Mouse (Mus musculus) MEL (cell line): Measurements from ENCODE around the gene Havcr1.

ENCODE experiments used
- CTCF ChIP-seq, 3 experiments: IDR thresholded peaks in 2 of 3; conservative IDR thresholded peaks in 1 of 3; 2 replicates each; pipeline ENCODE4 v1.5.1; 2011 to 2012; ENCODE audit warnings: low read length in 3 of 3, low read depth in 2 of 3, mild to moderate bottlenecking in 2 of 3, improper control_type of control experiment in 1 of 3, inconsistent platforms in 1 of 3, mixed read lengths in 1 of 3, moderate library complexity in 1 of 3; ENCODE audit not compliant: control insufficient read depth in 1 of 3, insufficient read depth in 1 of 3, poor library complexity in 1 of 3, severe bottlenecking in 1 of 3
- EP300 ChIP-seq, 2 experiments: IDR thresholded peaks; 2 replicates each; pipeline ENCODE4 v1.6.1; 2011; ENCODE audit warnings: improper control_type of control experiment in 2 of 2, low read length in 2 of 2, low read depth in 1 of 2, mild to moderate bottlenecking in 1 of 2
- GATA1 ChIP-seq: IDR thresholded peaks from 2 replicates; pipeline ENCODE4 v1.6.1; 2011; ENCODE audit warnings: low read depth, low read length, improper control_type of control experiment
- HCFC1 ChIP-seq: IDR thresholded peaks from 2 replicates; pipeline ENCODE4 v1.6.1; 2012; ENCODE audit warnings: low read depth, mild to moderate bottlenecking, inconsistent platforms, low read length, improper control_type of control experiment, moderate library complexity
- MEF2A ChIP-seq: IDR thresholded peaks from 2 replicates; pipeline ENCODE4 v1.6.1; 2014; ENCODE audit warnings: low read depth, mild to moderate bottlenecking, inconsistent platforms, low read length, improper control_type of control experiment; ENCODE audit not compliant: poor library complexity, insufficient replicate concordance, severe bottlenecking; ENCODE audit errors: extremely low read depth
- NRF1 ChIP-seq: IDR thresholded peaks from 2 replicates; pipeline ENCODE4 v1.6.1; 2014; ENCODE audit warnings: low read depth, mild to moderate bottlenecking, inconsistent platforms, low read length, improper control_type of control experiment, moderate library complexity; ENCODE audit not compliant: poor library complexity, insufficient read depth, severe bottlenecking
- POLR2A ChIP-seq, 2 experiments: IDR thresholded peaks; 2 replicates each; pipeline ENCODE4 v1.6.1; 2011 to 2012; ENCODE audit warnings: low read length in 2 of 2, mild to moderate bottlenecking in 2 of 2, control low read depth in 1 of 2, improper control_type of control experiment in 1 of 2, low read depth in 1 of 2, moderate library complexity in 1 of 2; ENCODE audit not compliant: control insufficient read depth in 1 of 2, insufficient read depth in 1 of 2, poor library complexity in 1 of 2
- TAL1 ChIP-seq: IDR thresholded peaks from 2 replicates; pipeline ENCODE4 v1.6.1; 2012; ENCODE audit warnings: mild to moderate bottlenecking, inconsistent platforms, low read length, moderate library complexity, mixed read lengths
- USF1 ChIP-seq: IDR thresholded peaks from 2 replicates; pipeline ENCODE4 v1.6.1; 2014; ENCODE audit warnings: low read depth, mild to moderate bottlenecking, inconsistent platforms, low read length, improper control_type of control experiment, moderate library complexity
- ZC3H11A ChIP-seq: IDR thresholded peaks from 2 replicates; pipeline ENCODE4 v1.6.1; 2012; ENCODE audit warnings: low read depth, mild to moderate bottlenecking, inconsistent platforms, low read length, improper control_type of control experiment
- ZNF384 ChIP-seq: IDR thresholded peaks from 2 replicates; pipeline ENCODE4 v1.6.1; 2012; ENCODE audit warnings: low read depth, mild to moderate bottlenecking, inconsistent platforms, low read length, improper control_type of control experiment

DNA sequence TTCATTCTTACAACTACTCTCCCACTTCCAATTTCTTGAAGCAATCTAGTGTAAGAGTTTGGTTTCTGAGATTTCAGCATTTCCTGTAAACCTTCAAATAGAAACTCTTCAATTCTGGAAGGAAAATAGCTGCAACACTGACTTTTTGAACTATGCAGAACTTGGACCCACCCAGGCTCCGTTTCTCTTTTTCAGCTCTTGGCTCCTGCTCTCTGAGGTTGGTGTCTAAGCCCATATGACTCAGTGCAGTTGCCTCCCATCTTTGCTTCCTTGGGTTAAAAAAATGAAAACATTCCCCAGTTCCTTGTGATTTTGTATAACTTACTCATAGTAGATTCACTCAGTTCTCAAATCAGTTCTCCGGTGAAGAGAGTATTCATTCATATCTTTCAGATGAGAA, 69.6 kb downstream of the Havcr1 start:
- TF ChIP-seq TAL1 (no peak), CTCF (IDR thresholded peaks at IDR 0.05 in 2 of 3, conservative IDR thresholded peaks at IDR 0.05 in 1 of 3; ENCODE audit: control insufficient read depth in 1 of 3, insufficient read depth in 1 of 3, low read depth in 2 of 3, low read length in 3 of 3, poor library complexity in 1 of 3, severe bottlenecking in 1 of 3) (no peak), ZC3H11A (no peak), USF1 (no peak), MEF2A (no peak), ZNF384 (no peak), EP300 (IDR thresholded peaks at IDR 0.05; ENCODE audit: low read depth in 1 of 2, low read length in 2 of 2) (no peak), POLR2A (IDR thresholded peaks at IDR 0.05; ENCODE audit: control insufficient read depth in 1 of 2, insufficient read depth in 1 of 2, low read depth in 1 of 2, low read length in 2 of 2, poor library complexity in 1 of 2) (no peak), GATA1 (no peak), HCFC1 (no peak), NRF1 (no peak)
